ENCODE assay signal across 8 mouse cellular contexts in genomic region chr6:88196054-88196732, GRCm38 (mm10). TPM values are rescaled to one million over a fixed set of nuclear protein-coding genes. Genes with fewer than 3 reads are reported as not detected.
A peak's percentile ranks its signal among the peaks of the same experiment; 100 is the strongest.
DNase-seq lines count a peak whose midpoint lies in the region; ATAC-seq lines count a peak whose summit lies in the region.

No protein-coding gene starts in this region.

- H3K27me3 ChIP-seq in lung, embryonic 15.5 days, result peaks cover 100% of the 10 kb centered on the region
- peaks cover 100% of the 10 kb centered on the region for H3K27me3 ChIP-seq in limb, embryonic 15.5 days
- peaks cover 98% of the 10 kb centered on the region for H3K27me3 ChIP-seq in stomach, embryonic 15.5 days (replicated peaks)

- intact Hi-C loops in left cerebral cortex, postnatal 4 days (cut with DNase I), result loop anchor here (10.0 kb wide), 1 partner anchor 299 kb away; no protein-coding TSS in a partner anchor

- peak overlapping the region; percentile 44 for H3K4me3 ChIP-seq in lung, embryonic 15.5 days
- H3K4me3 ChIP-seq in limb, embryonic 15.5 days, result peak overlapping the region; percentile 46
- peak overlapping the region; percentile 47 for H3K4me3 ChIP-seq in stomach, embryonic 15.5 days (replicated peaks)

- no peaks in the 10 kb centered on the region for H3K36me3 ChIP-seq in lung, embryonic 15.5 days
- no peaks in the 10 kb centered on the region for H3K36me3 ChIP-seq in limb, embryonic 15.5 days
- no peaks in the 10 kb centered on the region for H3K36me3 ChIP-seq in stomach, embryonic 15.5 days

- no peak overlapping the region for H3K9ac ChIP-seq in lung, embryonic 15.5 days
- no peak overlapping the region for H3K9ac ChIP-seq in limb, embryonic 15.5 days
- H3K9ac ChIP-seq in stomach, embryonic 15.5 days, result no peak overlapping the region

- no peak for DNase-seq in lung, postnatal 25 days (ENCODE audit: low spot score)
- peak; percentile 26 for DNase-seq in forelimb bud, embryonic 11.5 days (ENCODE audit: low read depth, low spot score)
- no peak for DNase-seq in frontal cortex, postnatal 10 days (ENCODE audit: low spot score in 2 of 2)
- no peak for DNase-seq in left cerebral cortex, postnatal 4 days
- no peak for DNase-seq in layer of hippocampus, postnatal 36 days

- H3K4me1 ChIP-seq in lung, embryonic 15.5 days, result peaks cover 44% of the 10 kb centered on the region
- peaks cover 58% of the 10 kb centered on the region for H3K4me1 ChIP-seq in limb, embryonic 15.5 days
- peaks cover 44% of the 10 kb centered on the region for H3K4me1 ChIP-seq in stomach, embryonic 15.5 days

- 6% methylated on average over 33 of the region's 33 CpGs for WGBS in lung, embryonic 15.5 days
- WGBS in limb, embryonic 15.5 days, result 8% methylated on average over 33 of the region's 33 CpGs
- WGBS in stomach, embryonic 15.5 days, result 10% methylated on average over 33 of the region's 33 CpGs

- H3K27ac ChIP-seq in lung, embryonic 15.5 days, result no peak overlapping the region
- no peak overlapping the region for H3K27ac ChIP-seq in limb, embryonic 15.5 days
- no peak overlapping the region for H3K27ac ChIP-seq in stomach, embryonic 15.5 days

- H3K4me2 ChIP-seq in lung, embryonic 15.5 days, result peak overlapping the region; percentile 79
- H3K4me2 ChIP-seq in limb, embryonic 15.5 days, result peak overlapping the region; percentile 88
- H3K4me2 ChIP-seq in stomach, embryonic 15.5 days, result peak overlapping the region; percentile 69

- no peak for ATAC-seq in lung, embryonic 15.5 days (ENCODE audit: borderline replicate concordance, extremely low read depth, low FRiP score, low TSS enrichment)
- ATAC-seq in limb, embryonic 15.5 days (ENCODE audit: insufficient number of reproducible peaks, low FRiP score, low TSS enrichment, low read depth), result no peak
- ATAC-seq in stomach, embryonic 15.5 days (ENCODE audit: insufficient read depth, low FRiP score, low read depth), result no peak

- no peaks in the 10 kb centered on the region for H3K9me3 ChIP-seq in lung, embryonic 15.5 days
- no peaks in the 10 kb centered on the region for H3K9me3 ChIP-seq in limb, embryonic 15.5 days
- H3K9me3 ChIP-seq in stomach, embryonic 15.5 days, result no peaks in the 10 kb centered on the region

RNA-seq across cellular contexts. Expression of gene Gata2, which starts 2.5 kb away (rescaled TPM):
- polyA plus RNA-seq in lung, embryonic 15.5 days (2015; fragmentation: Nextera tagmentation; extraction: Ambion mirVana), result 17.5 and 17.9 TPM in 2 replicates
- polyA plus RNA-seq in limb, embryonic 15.5 days (2015; fragmentation: Nextera tagmentation; extraction: Ambion mirVana), result 21.8 and 21.9 TPM in 2 replicates
- 7.0 and 12.0 TPM in 2 replicates for polyA plus RNA-seq in stomach, embryonic 15.5 days (2015; fragmentation: Nextera tagmentation; extraction: Ambion mirVana)
- total RNA-seq in left cerebral cortex, postnatal 4 days (2021), result 1 to 10 TPM; 2.6 to 3.1 TPM
- 1 to 10 TPM; 3.7 to 7.8 TPM for total RNA-seq in layer of hippocampus, postnatal 36 days (2021)

RNA-seq across cellular contexts. Expression of gene Dnajb8, which starts 25.9 kb away (rescaled TPM):
- polyA plus RNA-seq in lung, embryonic 15.5 days (2015; fragmentation: Nextera tagmentation; extraction: Ambion mirVana), result not detected in 2 replicates
- not detected in 2 replicates for polyA plus RNA-seq in limb, embryonic 15.5 days (2015; fragmentation: Nextera tagmentation; extraction: Ambion mirVana)
- not detected in 2 replicates for polyA plus RNA-seq in stomach, embryonic 15.5 days (2015; fragmentation: Nextera tagmentation; extraction: Ambion mirVana)
- total RNA-seq in left cerebral cortex, postnatal 4 days (2021), result not detected
- not detected for total RNA-seq in layer of hippocampus, postnatal 36 days (2021)
